Mouse (Mus musculus) CH12.LX (cell line): ENCODE measurements around the gene Zmpste24. TPM values are rescaled to one million over a fixed set of nuclear protein-coding genes. Genes with fewer than 3 reads are reported as not detected.

Experiments
- DNase-seq: peaks from one replicate; pipeline ENCODE4 v3.0.0-alpha.2; 2013; ENCODE audit errors: extremely low read depth
- H3K27ac ChIP-seq: 2 replicates; pipeline ENCODE4 v1.5.1; 2012; ENCODE audit warnings: low read depth, mild to moderate bottlenecking, control low read depth, moderate library complexity; ENCODE audit not compliant: insufficient read depth
- H3K27me3 ChIP-seq: replicated peaks from 2 replicates; pipeline ENCODE3; 2012; ENCODE audit warnings: inconsistent platforms
- H3K36me3 ChIP-seq, 2 experiments: replicated peaks in 1 of 2; 2 replicates each; pipeline versions ENCODE3 to v1.6.1; 2012; ENCODE audit warnings: inconsistent platforms in 1 of 2, low read length in 1 of 2, mild to moderate bottlenecking in 1 of 2, mixed read lengths in 1 of 2, moderate library complexity in 1 of 2; ENCODE audit not compliant: control insufficient read depth in 1 of 2, insufficient read depth in 1 of 2
- H3K4me1 ChIP-seq, 2 experiments: 2 replicates each; pipeline ENCODE4 v1.6.1; 2012; ENCODE audit warnings: inconsistent platforms in 1 of 2, moderate library complexity in 1 of 2; ENCODE audit not compliant: insufficient read depth in 2 of 2, control insufficient read depth in 1 of 2
- H3K4me2 ChIP-seq: 2 replicates; pipeline ENCODE4 v1.6.1; 2012; ENCODE audit warnings: low read depth, mild to moderate bottlenecking, control low read depth; ENCODE audit not compliant: poor library complexity, insufficient read depth, severe bottlenecking
- H3K4me3 ChIP-seq, 3 experiments: fragments of 150-350 bp in 1 of 3; sonication (generic) in 1 of 3; replicated peaks in 1 of 3; 2 replicates each; pipeline versions ENCODE3 to v1.5.1; 2011 to 2012; ENCODE audit warnings: low read depth in 2 of 3, low read length in 2 of 3, mild to moderate bottlenecking in 2 of 3, moderate library complexity in 2 of 3, control low read depth in 1 of 3, improper control_type of control experiment in 1 of 3, inconsistent platforms in 1 of 3, mixed read lengths in 1 of 3; ENCODE audit not compliant: poor library complexity in 1 of 3
- H3K79me2 ChIP-seq: replicated peaks from 2 replicates; pipeline ENCODE4 v1.6.1; 2012; ENCODE audit warnings: mild to moderate bottlenecking, moderate library complexity; ENCODE audit not compliant: control insufficient read depth, poor library complexity, insufficient read depth, severe bottlenecking; ENCODE audit errors: extremely low read depth
- H3K9ac ChIP-seq: 2 replicates; pipeline ENCODE4 v1.6.1; 2012; ENCODE audit warnings: low read depth, mild to moderate bottlenecking, control low read depth, moderate library complexity; ENCODE audit not compliant: insufficient read depth
- H3K9me3 ChIP-seq: replicated peaks from 2 replicates; pipeline ENCODE3; 2012; ENCODE audit warnings: low read length, inconsistent platforms, mixed read lengths
- CHD2 ChIP-seq: IDR thresholded peaks from 2 replicates; pipeline ENCODE4 v1.6.1; 2011; ENCODE audit warnings: low read length, improper control_type of control experiment
- E2F4 ChIP-seq: IDR thresholded peaks from 2 replicates; pipeline ENCODE4 v1.6.1; 2011; ENCODE audit warnings: low read depth, low read length, improper control_type of control experiment; ENCODE audit not compliant: insufficient replicate concordance
- ELF1 ChIP-seq: IDR thresholded peaks from 2 replicates; pipeline ENCODE4 v1.6.1; 2014; ENCODE audit warnings: low read depth, mild to moderate bottlenecking, inconsistent platforms, low read length, improper control_type of control experiment
- ETS1 ChIP-seq: conservative IDR thresholded peaks from 2 replicates; pipeline ENCODE4 v1.6.1; 2012; ENCODE audit warnings: low read depth, mild to moderate bottlenecking, inconsistent platforms, low read length, improper control_type of control experiment, moderate library complexity
- HCFC1 ChIP-seq: IDR thresholded peaks from 2 replicates; pipeline ENCODE4 v1.6.1; 2012; ENCODE audit warnings: low read depth, mild to moderate bottlenecking, inconsistent platforms, low read length, improper control_type of control experiment
- IRF4 ChIP-seq: IDR thresholded peaks from 2 replicates; pipeline ENCODE4 v1.6.1; 2014; ENCODE audit warnings: low read depth, mild to moderate bottlenecking, inconsistent platforms, low read length, improper control_type of control experiment
- JUN ChIP-seq: IDR thresholded peaks from 2 replicates; pipeline ENCODE4 v1.6.1; 2011; ENCODE audit warnings: low read depth, mild to moderate bottlenecking, low read length, improper control_type of control experiment, moderate library complexity; ENCODE audit not compliant: insufficient read depth
- MAFK ChIP-seq: IDR thresholded peaks from 2 replicates; pipeline ENCODE4 v1.6.1; 2011; ENCODE audit warnings: low read length, improper control_type of control experiment; ENCODE audit not compliant: insufficient replicate concordance
- MAX ChIP-seq: IDR thresholded peaks from 2 replicates; pipeline ENCODE4 v1.6.1; 2011; ENCODE audit warnings: low read length, improper control_type of control experiment
- MAZ ChIP-seq: IDR thresholded peaks from 2 replicates; pipeline ENCODE4 v1.6.1; 2012; ENCODE audit warnings: low read depth, mild to moderate bottlenecking, inconsistent platforms, low read length, improper control_type of control experiment, moderate library complexity
- MEF2A ChIP-seq: IDR thresholded peaks from 2 replicates; pipeline ENCODE4 v1.6.1; 2014; ENCODE audit warnings: low read depth, mild to moderate bottlenecking, inconsistent platforms, low read length, improper control_type of control experiment, borderline replicate concordance
- NELFE ChIP-seq: IDR thresholded peaks from 2 replicates; pipeline ENCODE4 v1.6.1; 2011; ENCODE audit warnings: low read depth, low read length, improper control_type of control experiment
- POLR2A ChIP-seq: IDR thresholded peaks from 2 replicates; pipeline ENCODE4 v1.6.1; 2011; ENCODE audit warnings: low read depth, mild to moderate bottlenecking, improper control_type of control experiment, low read length
- POLR2AphosphoS2 ChIP-seq: IDR thresholded peaks from 2 replicates; pipeline ENCODE4 v1.6.1; 2011; ENCODE audit warnings: low read depth, low read length, improper control_type of control experiment
- RAD21 ChIP-seq: IDR thresholded peaks from 2 replicates; pipeline ENCODE4 v1.6.1; 2011; ENCODE audit warnings: low read depth, mild to moderate bottlenecking, low read length, improper control_type of control experiment, moderate library complexity
- RCOR1 ChIP-seq: conservative IDR thresholded peaks from 2 replicates; pipeline ENCODE4 v1.6.1; 2012; ENCODE audit warnings: low read depth, mild to moderate bottlenecking, inconsistent platforms, low read length, improper control_type of control experiment
- SIN3A ChIP-seq: IDR thresholded peaks from 2 replicates; pipeline ENCODE4 v1.6.1; 2012; ENCODE audit warnings: low read length, improper control_type of control experiment, inconsistent platforms
- TBP ChIP-seq: conservative IDR thresholded peaks from 2 replicates; pipeline ENCODE4 v1.6.1; 2011; ENCODE audit warnings: low read depth, low read length, improper control_type of control experiment
- TCF12 ChIP-seq: IDR thresholded peaks from 2 replicates; pipeline ENCODE4 v1.6.1; 2014; ENCODE audit warnings: low read depth, mild to moderate bottlenecking, inconsistent platforms, low read length, improper control_type of control experiment
- UBTF ChIP-seq: IDR thresholded peaks from 2 replicates; pipeline ENCODE4 v1.6.1; 2012; ENCODE audit warnings: low read depth, mild to moderate bottlenecking, inconsistent platforms, low read length, improper control_type of control experiment, moderate library complexity
- ZC3H11A ChIP-seq: IDR thresholded peaks from 2 replicates; pipeline ENCODE4 v1.6.1; 2012; ENCODE audit warnings: low read depth, mild to moderate bottlenecking, inconsistent platforms, low read length, improper control_type of control experiment
- ZKSCAN1 ChIP-seq: IDR thresholded peaks from 2 replicates; pipeline ENCODE4 v1.6.1; 2012; ENCODE audit warnings: low read depth, inconsistent platforms, low read length, improper control_type of control experiment, borderline replicate concordance
- ZMIZ1 ChIP-seq: IDR thresholded peaks from 2 replicates; pipeline ENCODE4 v1.6.1; 2012; ENCODE audit warnings: low read depth, mild to moderate bottlenecking, inconsistent platforms, low read length, improper control_type of control experiment
- dilution Hi-C: fragments of 300-500 bp; cut with MboI; formaldehyde crosslinking; loops from 2 replicates; pipeline ENCODE4 v1.14.3; 2020; ENCODE audit warnings: low sequenced_read_pairs; ENCODE audit not compliant: extremely low pct_unique_long_range_greater_than_20kb, extremely low pct_ligation_motif_present
- in situ Hi-C: fragments of 300-500 bp; cut with MboI; formaldehyde crosslinking; loops from 3 replicates; pipeline ENCODE4 v1.14.3; 2019; ENCODE audit warnings: low sequenced_read_pairs, low pct_ligation_motif_present, low pct_unique_long_range_greater_than_20kb, mixed read lengths
- polyA plus RNA-seq: library from polyadenylated mRNA; unstranded; fragments of >175 nt; gene quantifications from 2 replicates; pipeline ENCODE4 v1.2.1, GENCODE M21; 2012; ENCODE audit warnings: low read depth; ENCODE audit not compliant: insufficient read length
- total RNA-seq, 2 experiments: library from RNA; depleted of rRNA; stranded (reverse); fragments of 300-350 nt in 1 of 2; fragments of >200 nt in 1 of 2; gene quantifications; 2 replicates each; pipeline ENCODE4 v1.2.3; 2012 to 2014

Zmpste24 gene
- total and polyA plus RNA-seq, 3 experiments: 22.3 to 59.1 (median 55.7) TPM

DNA sequence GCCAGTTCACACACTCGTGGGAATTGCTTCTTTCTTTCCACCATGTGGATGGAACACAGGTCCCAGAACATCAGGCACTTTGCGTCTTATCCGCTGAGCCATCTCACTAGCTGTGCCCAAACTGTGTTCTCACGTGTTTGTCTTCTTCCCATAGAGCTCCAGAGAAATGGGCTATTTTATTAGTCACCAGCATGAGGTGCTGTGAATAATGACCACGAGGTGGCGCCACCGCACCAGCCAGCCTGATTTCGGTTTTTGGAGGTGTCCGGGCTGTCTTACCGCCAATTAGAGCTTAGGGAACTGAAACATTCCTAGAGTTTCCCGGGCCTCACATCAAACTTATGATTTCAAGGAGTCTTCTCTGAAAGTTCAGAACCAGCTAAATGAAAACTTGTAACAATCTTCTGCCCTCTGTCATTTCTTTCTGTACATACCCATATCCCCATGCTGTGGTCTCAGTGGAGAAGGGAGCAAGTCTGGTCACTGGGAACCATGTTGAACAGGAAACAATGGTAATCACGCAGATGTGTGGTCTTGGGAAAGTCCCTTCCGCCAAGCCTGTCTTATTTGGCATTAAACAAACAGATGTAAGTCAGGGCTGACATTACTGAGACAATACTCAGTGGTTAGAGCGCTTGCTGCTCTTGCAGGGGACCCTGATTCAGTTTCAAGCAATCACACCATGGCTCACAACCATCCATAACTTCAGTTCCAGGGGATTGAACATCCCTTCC, 69.2 kb downstream of the Zmpste24 start (continued):
- peak; percentile 78 for TF ChIP-seq IRF4
- TF ChIP-seq HCFC1: no peak; the same call in 1 of the 2 replicates
- TF ChIP-seq ZMIZ1: peak; percentile 96
- peak; percentile 86 for TF ChIP-seq MAZ
- TF ChIP-seq TBP: peak; percentile 95
- 0 out of 2 replicates have a peak, but pooled peaks have one; percentile 21 for TF ChIP-seq MAFK
- TF ChIP-seq ETS1: 0 out of 2 replicates have a peak, but pooled peaks have one; percentile 6
- peak; percentile 25; the same call in 1 of the 2 replicates for TF ChIP-seq ELF1
- peak; percentile 91 for TF ChIP-seq MAX
- 0 out of 2 replicates have a peak, but pooled peaks have one; percentile 75 for TF ChIP-seq RCOR1
- peak; percentile 71 for TF ChIP-seq POLR2A
- no peak for TF ChIP-seq ZKSCAN1
- peak; percentile 43; the same call in 1 of the 2 replicates for TF ChIP-seq E2F4
- peak; percentile 71 for TF ChIP-seq TCF12

DNA sequence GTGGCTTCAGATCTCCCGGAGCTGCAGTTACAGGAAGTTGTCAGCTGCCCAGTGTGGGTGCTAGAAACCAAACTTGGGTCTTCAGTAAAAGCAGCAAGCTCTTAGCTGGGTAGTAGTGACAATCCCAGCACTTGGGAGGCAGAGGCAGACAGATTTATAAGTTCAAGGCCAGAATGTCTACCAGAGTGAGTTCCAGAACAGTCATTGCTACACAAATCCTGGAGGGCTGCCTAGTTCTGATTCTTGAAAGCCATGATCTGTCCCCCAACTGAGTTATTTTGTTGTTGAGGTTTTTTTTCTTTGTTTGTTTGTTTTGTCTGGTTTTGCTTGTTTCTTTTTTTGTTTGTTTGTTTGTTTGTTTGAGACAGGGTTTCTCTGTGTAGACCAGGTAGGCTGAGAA, 69.9 kb downstream of the Zmpste24 start:
- Histone ChIP-seq H3K9ac (no peak overlapping the region), H3K4me2 (peak overlapping the region; percentile 42; the same call in 1 of the 2 replicates), H3K79me2 (no peaks in the 10 kb centered on the region), H3K36me3 (no peaks in the 10 kb centered on the region), H3K27ac (no peak overlapping the region), H3K27me3 (no peaks in the 10 kb centered on the region), H3K9me3 (no peaks in the 10 kb centered on the region), H3K4me1 (peaks cover 17 to 57% of the 10 kb centered on the region in 2 experiments), H3K4me3 (no peak overlapping the region)
- TF ChIP-seq CHD2 (no peak), NELFE (no peak), SIN3A (no peak), JUN (no peak), POLR2AphosphoS2 (no peak), ZC3H11A (no peak), MAZ (no peak), MEF2A (no peak), UBTF (no peak), POLR2A (no peak), RAD21 (no peak)
- no peak for DNase-seq
- in situ Hi-C loops (loop anchor here (5.0 kb wide), 1 partner anchor 41 kb away; no protein-coding TSS in a partner anchor), dilution Hi-C loops (no loop called here)
